Mouse (Mus musculus): ENCODE data around the gene Gys2. TPM values are rescaled to one million over a fixed set of nuclear protein-coding genes. Genes with fewer than 3 reads are reported as not detected.
"Not testable (repeated sequence)": the region's sequence is repeated elsewhere in the genome, so short reads cannot be mapped to it uniquely, and the experiment has no call there.

Gene Gys2
- polyA plus RNA-seq (2014; fragmentation: Nextera tagmentation; extraction: Ambion mirVana), result not detected in 2 replicates

DNA sequence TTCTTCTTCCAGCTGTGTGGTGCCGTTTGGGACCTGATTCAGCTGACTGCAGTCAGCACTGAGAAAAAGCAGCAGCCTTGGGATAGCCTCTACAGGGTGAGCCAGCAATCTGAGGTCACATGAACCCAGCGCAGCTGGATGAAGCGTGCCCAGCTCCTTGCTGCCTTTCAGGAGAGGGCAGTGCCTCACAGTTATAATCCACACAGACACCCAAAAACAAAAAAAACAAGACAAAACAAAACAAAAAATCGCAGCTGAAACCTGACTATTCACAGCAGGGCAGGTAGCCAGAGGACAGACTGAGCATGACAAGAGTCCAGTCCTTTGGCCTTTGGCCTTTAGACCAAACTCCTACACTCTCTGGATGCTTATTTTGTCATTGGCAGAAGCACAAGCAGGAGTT is at the start of gene Gys2:
Gene Gys2 (minus strand): TSS at position 309 of the 403 bp plus-strand sequence.
- Histone ChIP-seq H3K27ac (ENCODE audit: low read depth, low read length) (no peak within 1 kb of the TSS), H3K27me3 (ENCODE audit: control insufficient read depth, insufficient read depth, low read length) (no peaks in the 10 kb centered on the region), H3K36me3 (ENCODE audit: control insufficient read depth, insufficient read depth, low read length) (no peaks in the 10 kb centered on the region), H3K9me3 (ENCODE audit: control insufficient read depth, low read length) (no peaks in the 10 kb centered on the region), H3K4me3 (ENCODE audit: low read depth, low read length) (no peak within 1 kb of the TSS), H3K4me1 (ENCODE audit: control insufficient read depth, insufficient read depth, low read length) (no peaks in the 10 kb centered on the region), H3K9ac (ENCODE audit: low read length) (no peak within 1 kb of the TSS), H3K4me2 (ENCODE audit: low read depth) (no peak within 1 kb of the TSS)
- DNase-seq (ENCODE audit: low spot score) (no peak), ATAC-seq (ENCODE audit: insufficient read depth, low FRiP score, low TSS enrichment) (no peak)
- WGBS, result 68% methylated on average over 4 of the region's 4 CpGs

GRCm38 (mm10) chr6:142521591-142522110 is 48.7 kb upstream of the Gys2 start:
- Histone ChIP-seq H3K4me2 (ENCODE audit: low read depth) (no peak overlapping the region), H3K27ac (ENCODE audit: low read depth, low read length) (no peak overlapping the region), H3K36me3 (ENCODE audit: control insufficient read depth, insufficient read depth, low read length) (no peaks in the 10 kb centered on the region), H3K27me3 (ENCODE audit: control insufficient read depth, insufficient read depth, low read length) (no peaks in the 10 kb centered on the region), H3K4me3 (ENCODE audit: low read depth, low read length) (no peak overlapping the region), H3K9me3 (ENCODE audit: control insufficient read depth, low read length) (no peaks in the 10 kb centered on the region), H3K4me1 (ENCODE audit: control insufficient read depth, insufficient read depth, low read length) (no peaks in the 10 kb centered on the region), H3K9ac (ENCODE audit: low read length) (no peak overlapping the region)
- DNase-seq (ENCODE audit: low spot score) (no peak), ATAC-seq (ENCODE audit: insufficient read depth, low FRiP score, low TSS enrichment) (no peak)
- WGBS, result 86% methylated on average over 12 of the region's 12 CpGs

DNA sequence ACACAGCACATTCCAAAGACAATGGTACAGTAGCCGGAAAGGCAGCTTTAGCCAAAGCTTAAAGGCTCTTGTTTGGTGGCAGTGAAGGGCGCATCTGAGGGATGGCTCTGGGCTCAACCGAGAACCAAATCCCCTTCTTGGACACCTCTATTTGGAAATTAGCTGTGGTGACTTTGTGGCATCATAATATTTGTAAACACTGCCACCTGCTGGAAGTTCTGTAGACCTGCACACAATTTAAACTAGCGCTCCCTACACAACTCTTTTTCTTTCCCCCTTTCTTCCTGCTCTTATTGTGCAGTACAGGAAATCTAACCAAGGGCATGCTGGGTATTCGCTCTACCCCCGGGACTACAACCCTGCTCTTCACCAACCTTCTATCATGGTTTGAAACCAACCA is 46.2 kb upstream of the Gys2 start:
- H3K9me3 ChIP-seq (ENCODE audit: control insufficient read depth, low read length), result no peaks in the 10 kb centered on the region
- H3K4me2 ChIP-seq (ENCODE audit: low read depth), result no peak overlapping the region
- H3K27me3 ChIP-seq (ENCODE audit: control insufficient read depth, insufficient read depth, low read length), result no peaks in the 10 kb centered on the region
- no peak overlapping the region for H3K9ac ChIP-seq (ENCODE audit: low read length)
- ATAC-seq (ENCODE audit: insufficient read depth, low FRiP score, low TSS enrichment) (peak; percentile 61; the same call in 1 of the 2 replicates), DNase-seq (ENCODE audit: low spot score) (peak; percentile 48)
- H3K36me3 ChIP-seq (ENCODE audit: control insufficient read depth, insufficient read depth, low read length), result no peaks in the 10 kb centered on the region
- no peak overlapping the region for H3K4me3 ChIP-seq (ENCODE audit: low read depth, low read length)
- H3K4me1 ChIP-seq (ENCODE audit: control insufficient read depth, insufficient read depth, low read length), result no peaks in the 10 kb centered on the region
- WGBS, result 19% methylated on average over 6 of the region's 6 CpGs
- H3K27ac ChIP-seq (ENCODE audit: low read depth, low read length), result no peak overlapping the region

DNA sequence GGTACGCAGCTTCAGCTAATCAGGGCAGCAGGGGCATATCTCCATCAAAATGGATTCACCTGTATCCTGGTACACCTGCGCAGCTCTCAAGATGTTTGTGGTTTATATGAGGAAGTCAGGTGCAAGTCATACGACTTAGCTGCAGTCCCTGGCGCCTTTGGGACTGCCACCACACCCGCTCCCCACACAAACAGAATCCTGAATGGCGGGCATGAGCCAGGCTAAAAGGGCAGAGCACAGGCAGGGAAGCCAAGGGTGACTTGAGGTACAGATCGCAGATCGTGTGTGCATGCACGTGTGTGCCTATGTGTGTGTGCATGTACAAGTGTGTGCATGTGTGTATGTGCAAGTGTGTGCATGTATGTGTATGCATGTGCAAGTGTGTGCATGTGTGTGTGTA is 42.5 kb upstream of the Gys2 start:
- not testable (repeated sequence) for H3K36me3 ChIP-seq (ENCODE audit: control insufficient read depth, insufficient read depth, low read length); H3K4me3 ChIP-seq (ENCODE audit: low read depth, low read length); H3K9ac ChIP-seq (ENCODE audit: low read length); H3K9me3 ChIP-seq (ENCODE audit: control insufficient read depth, low read length); H3K4me2 ChIP-seq (ENCODE audit: low read depth); DNase-seq (ENCODE audit: low spot score); H3K27ac ChIP-seq (ENCODE audit: low read depth, low read length); H3K27me3 ChIP-seq (ENCODE audit: control insufficient read depth, insufficient read depth, low read length); H3K4me1 ChIP-seq (ENCODE audit: control insufficient read depth, insufficient read depth, low read length); ATAC-seq (ENCODE audit: insufficient read depth, low FRiP score, low TSS enrichment)
- 76% methylated on average over 9 of the region's 9 CpGs for WGBS

- Histone ChIP-seq H3K4me1 (ENCODE audit: control insufficient read depth, insufficient read depth, low read length) (no peaks in the 10 kb centered on the region), H3K9ac (ENCODE audit: low read length) (no peak overlapping the region), H3K9me3 (ENCODE audit: control insufficient read depth, low read length) (no peaks in the 10 kb centered on the region), H3K4me3 (ENCODE audit: low read depth, low read length) (no peak overlapping the region), H3K4me2 (ENCODE audit: low read depth) (no peak overlapping the region), H3K36me3 (ENCODE audit: control insufficient read depth, insufficient read depth, low read length) (no peaks in the 10 kb centered on the region), H3K27me3 (ENCODE audit: control insufficient read depth, insufficient read depth, low read length) (no peaks in the 10 kb centered on the region), H3K27ac (ENCODE audit: low read depth, low read length) (no peak overlapping the region)
- DNase-seq (ENCODE audit: low spot score) (peak; percentile 50), ATAC-seq (ENCODE audit: insufficient read depth, low FRiP score, low TSS enrichment) (no peak)
- WGBS, result 1% methylated on average over 10 of the region's 10 CpGs
Measured at GRCm38 (mm10) chr6:142514912-142515311, 42.0 kb upstream of the Gys2 start.

GRCm38 (mm10) chr6:142512902-142513301 is 40.0 kb upstream of the Gys2 start:
- no peak for ATAC-seq (ENCODE audit: insufficient read depth, low FRiP score, low TSS enrichment)
- Histone ChIP-seq H3K4me2 (ENCODE audit: low read depth) (no peak overlapping the region), H3K27me3 (ENCODE audit: control insufficient read depth, insufficient read depth, low read length) (no peaks in the 10 kb centered on the region), H3K4me3 (ENCODE audit: low read depth, low read length) (no peak overlapping the region), H3K4me1 (ENCODE audit: control insufficient read depth, insufficient read depth, low read length) (no peaks in the 10 kb centered on the region), H3K36me3 (ENCODE audit: control insufficient read depth, insufficient read depth, low read length) (no peaks in the 10 kb centered on the region), H3K27ac (ENCODE audit: low read depth, low read length) (no peak overlapping the region), H3K9me3 (ENCODE audit: control insufficient read depth, low read length) (no peaks in the 10 kb centered on the region), H3K9ac (ENCODE audit: low read length) (no peak overlapping the region)
- no peak for DNase-seq (ENCODE audit: low spot score)
- WGBS, result 61% methylated on average over 3 of the region's 3 CpGs

DNA sequence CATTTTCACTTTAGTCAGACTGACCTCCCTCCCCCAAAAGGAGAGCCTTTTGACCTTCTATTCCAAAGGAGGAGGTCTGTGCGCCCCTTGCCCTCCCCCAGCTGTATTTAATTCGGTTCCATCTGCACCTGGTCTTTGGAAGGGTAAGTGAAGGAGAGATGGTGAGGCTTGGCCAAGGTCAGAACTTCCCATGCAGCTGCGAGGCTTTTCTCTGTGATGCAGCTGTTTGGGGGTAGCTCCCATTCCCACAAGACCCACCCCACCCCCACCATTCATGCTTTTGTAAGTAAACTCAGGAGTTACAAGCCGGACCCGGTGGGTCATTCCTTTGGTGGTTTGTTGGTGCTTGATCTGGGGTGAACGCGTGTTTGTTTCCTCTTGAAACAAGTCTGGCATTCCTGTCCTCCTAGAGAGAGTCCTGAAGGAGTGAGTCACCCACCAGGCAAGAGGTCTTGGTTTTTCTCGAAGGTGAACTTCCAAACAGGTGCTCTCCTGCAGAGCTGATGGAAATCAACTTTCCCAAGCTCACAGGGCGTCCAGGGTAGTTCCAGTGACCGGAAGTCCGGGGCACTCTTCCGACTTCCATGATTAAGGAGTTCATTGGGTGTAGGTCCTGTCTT is 38.7 kb upstream of the Gys2 start:
- no peak for ATAC-seq (ENCODE audit: insufficient read depth, low FRiP score, low TSS enrichment)
- H3K4me1 ChIP-seq (ENCODE audit: control insufficient read depth, insufficient read depth, low read length), result 0 out of 2 replicates have a peak, but pooled peaks cover 3% of the 10 kb centered on the region
- H3K36me3 ChIP-seq (ENCODE audit: control insufficient read depth, insufficient read depth, low read length), result no peaks in the 10 kb centered on the region
- no peaks in the 10 kb centered on the region for H3K27me3 ChIP-seq (ENCODE audit: control insufficient read depth, insufficient read depth, low read length)
- no peak overlapping the region for H3K9ac ChIP-seq (ENCODE audit: low read length)
- H3K27ac ChIP-seq (ENCODE audit: low read depth, low read length), result no peak overlapping the region
- H3K4me3 ChIP-seq (ENCODE audit: low read depth, low read length), result no peak overlapping the region
- no peak overlapping the region for H3K4me2 ChIP-seq (ENCODE audit: low read depth)
- H3K9me3 ChIP-seq (ENCODE audit: control insufficient read depth, low read length), result no peaks in the 10 kb centered on the region
- no peak for DNase-seq (ENCODE audit: low spot score)
- WGBS, result 25% methylated on average over 12 of the region's 12 CpGs

GRCm38 (mm10) chr6:142508663-142509062 is 35.8 kb upstream of the Gys2 start:
- no peak for ATAC-seq (ENCODE audit: insufficient read depth, low FRiP score, low TSS enrichment)
- Histone ChIP-seq H3K27me3 (ENCODE audit: control insufficient read depth, insufficient read depth, low read length) (no peaks in the 10 kb centered on the region), H3K36me3 (ENCODE audit: control insufficient read depth, insufficient read depth, low read length) (no peaks in the 10 kb centered on the region), H3K4me2 (ENCODE audit: low read depth) (no peak overlapping the region), H3K4me3 (ENCODE audit: low read depth, low read length) (no peak overlapping the region), H3K9ac (ENCODE audit: low read length) (no peak overlapping the region), H3K4me1 (ENCODE audit: control insufficient read depth, insufficient read depth, low read length) (peaks cover 8% of the 10 kb centered on the region; the same call in 1 of the 2 replicates), H3K27ac (ENCODE audit: low read depth, low read length) (no peak overlapping the region), H3K9me3 (ENCODE audit: control insufficient read depth, low read length) (no peaks in the 10 kb centered on the region)
- DNase-seq (ENCODE audit: low spot score), result no peak
- 28% methylated on average over 4 of the region's 4 CpGs for WGBS

GRCm38 (mm10) chr6:142507785-142508162 is 34.9 kb upstream of the Gys2 start, which contains the start of gene Ldhb:
Gene Ldhb (minus strand): TSS chr6:142507957.
- H3K36me3 ChIP-seq (ENCODE audit: control insufficient read depth, insufficient read depth, low read length), result no peaks in the 10 kb centered on the region
- no peaks in the 10 kb centered on the region for H3K9me3 ChIP-seq (ENCODE audit: control insufficient read depth, low read length)
- no peak within 1 kb of the TSS for H3K27ac ChIP-seq (ENCODE audit: low read depth, low read length)
- ATAC-seq (ENCODE audit: insufficient read depth, low FRiP score, low TSS enrichment) (peak; percentile 95), DNase-seq (ENCODE audit: low spot score) (peak; percentile 90)
- H3K27me3 ChIP-seq (ENCODE audit: control insufficient read depth, insufficient read depth, low read length), result no peaks in the 10 kb centered on the region
- peak within 1 kb of the TSS; percentile 61 for H3K4me3 ChIP-seq (ENCODE audit: low read depth, low read length)
- peak within 1 kb of the TSS; percentile 89 for H3K4me2 ChIP-seq (ENCODE audit: low read depth)
- peaks cover 8% of the 10 kb centered on the region; the same call in 1 of the 2 replicates for H3K4me1 ChIP-seq (ENCODE audit: control insufficient read depth, insufficient read depth, low read length)
- H3K9ac ChIP-seq (ENCODE audit: low read length), result peak within 1 kb of the TSS; percentile 89
- 1% methylated on average over 16 of the region's 19 CpGs for WGBS

Measured in neural tube, embryonic 11.5 days (tissue).